Mouse (Mus musculus): ENCODE measurements around the gene Sptlc2. TPM values are rescaled to one million over a fixed set of nuclear protein-coding genes. Genes with fewer than 3 reads are reported as not detected.

Sptlc2 gene
- polyA plus RNA-seq, 1 experiment, result 44.7 TPM

DNA sequence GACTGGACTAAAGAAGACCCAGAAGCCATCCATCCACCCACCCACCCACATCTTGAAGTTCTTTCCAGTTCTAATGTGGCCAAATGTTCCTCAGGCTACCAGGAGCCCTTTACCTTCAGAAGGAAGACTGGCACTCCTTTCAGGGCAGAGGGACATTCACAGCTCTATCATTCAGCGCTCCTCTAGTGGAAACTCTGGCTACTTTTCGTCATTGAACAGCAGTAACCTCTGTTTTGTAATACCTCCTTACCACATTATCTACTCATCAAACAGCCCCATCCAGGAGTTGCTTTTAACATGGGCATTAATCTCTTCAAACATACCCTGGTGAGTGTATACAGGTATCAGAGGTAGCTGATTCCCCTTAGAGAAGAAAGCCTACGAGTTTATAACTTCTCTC lies 3.1 kb downstream of the Sptlc2 start:
- no peak for TF ChIP-seq FOSL1 (IDR thresholded peaks at IDR 0.05; ENCODE audit: insufficient read depth, low read length, poor library complexity, severe bottlenecking)
- TF ChIP-seq CTCF (IDR thresholded peaks at IDR 0.05; ENCODE audit: control insufficient read depth, insufficient read depth, insufficient read length), result no peak
- no peak for TF ChIP-seq MYOG (IDR thresholded peaks at IDR 0.05; ENCODE audit: control insufficient read depth, extremely low read depth, insufficient read length)
- TF ChIP-seq CEBPB (IDR thresholded peaks at IDR 0.05; ENCODE audit: low read depth), result no peak
- TF ChIP-seq MYOD1 (IDR thresholded peaks at IDR 0.05; ENCODE audit: control insufficient read depth, insufficient read length, low read depth), result no peak
- no peak for TF ChIP-seq MAX (IDR thresholded peaks at IDR 0.05)
- no peak for TF ChIP-seq USF1 (IDR thresholded peaks at IDR 0.05; ENCODE audit: low read depth)
- H3K79me3 ChIP-seq (ENCODE audit: low read depth), result peaks cover 63% of the 10 kb centered on the region
- no peaks in the 10 kb centered on the region for H3K27me3 ChIP-seq (ENCODE audit: control insufficient read depth, insufficient read depth, insufficient read length)
- H3K79me2 ChIP-seq (ENCODE audit: control insufficient read depth, insufficient read depth), result peaks cover 77% of the 10 kb centered on the region
- no peak overlapping the region for H3K4me3 ChIP-seq (ENCODE audit: insufficient read depth, poor library complexity, severe bottlenecking)
- no peaks in the 10 kb centered on the region for H3K36me3 ChIP-seq (ENCODE audit: control insufficient read depth, insufficient read depth)
- no peak overlapping the region for H3ac ChIP-seq (ENCODE audit: control insufficient read depth, insufficient read length, low read depth)

DNA sequence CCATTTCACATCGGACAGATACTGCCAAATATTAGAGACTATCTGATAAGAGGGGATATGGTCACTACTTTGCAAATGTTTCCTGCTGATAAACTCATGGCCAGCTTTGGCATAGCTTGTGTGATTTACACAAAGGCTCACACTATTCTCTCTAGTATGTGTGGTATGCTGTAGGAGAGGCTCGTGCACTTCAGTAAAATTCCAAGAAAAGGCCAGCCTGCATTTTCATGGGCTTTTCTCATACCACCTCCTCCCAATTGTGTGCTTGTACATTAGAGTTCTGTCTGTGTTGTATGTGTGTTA lies 6.8 kb downstream of the Sptlc2 start:
- peaks cover 75% of the 10 kb centered on the region for H3K79me3 ChIP-seq (ENCODE audit: low read depth)
- no peak overlapping the region for H3ac ChIP-seq (ENCODE audit: control insufficient read depth, insufficient read length, low read depth)
- H3K27me3 ChIP-seq (ENCODE audit: control insufficient read depth, insufficient read depth, insufficient read length), result no peaks in the 10 kb centered on the region
- no peak for TF ChIP-seq CTCF (IDR thresholded peaks at IDR 0.05; ENCODE audit: control insufficient read depth, insufficient read depth, insufficient read length)
- TF ChIP-seq MYOG (IDR thresholded peaks at IDR 0.05; ENCODE audit: control insufficient read depth, extremely low read depth, insufficient read length), result no peak
- TF ChIP-seq CEBPB (IDR thresholded peaks at IDR 0.05; ENCODE audit: low read depth), result no peak
- TF ChIP-seq USF1 (IDR thresholded peaks at IDR 0.05; ENCODE audit: low read depth), result no peak
- peaks cover 98% of the 10 kb centered on the region for H3K79me2 ChIP-seq (ENCODE audit: control insufficient read depth, insufficient read depth)
- no peak overlapping the region for H3K4me3 ChIP-seq (ENCODE audit: insufficient read depth, poor library complexity, severe bottlenecking)
- H3K36me3 ChIP-seq (ENCODE audit: control insufficient read depth, insufficient read depth), result no peaks in the 10 kb centered on the region

DNA sequence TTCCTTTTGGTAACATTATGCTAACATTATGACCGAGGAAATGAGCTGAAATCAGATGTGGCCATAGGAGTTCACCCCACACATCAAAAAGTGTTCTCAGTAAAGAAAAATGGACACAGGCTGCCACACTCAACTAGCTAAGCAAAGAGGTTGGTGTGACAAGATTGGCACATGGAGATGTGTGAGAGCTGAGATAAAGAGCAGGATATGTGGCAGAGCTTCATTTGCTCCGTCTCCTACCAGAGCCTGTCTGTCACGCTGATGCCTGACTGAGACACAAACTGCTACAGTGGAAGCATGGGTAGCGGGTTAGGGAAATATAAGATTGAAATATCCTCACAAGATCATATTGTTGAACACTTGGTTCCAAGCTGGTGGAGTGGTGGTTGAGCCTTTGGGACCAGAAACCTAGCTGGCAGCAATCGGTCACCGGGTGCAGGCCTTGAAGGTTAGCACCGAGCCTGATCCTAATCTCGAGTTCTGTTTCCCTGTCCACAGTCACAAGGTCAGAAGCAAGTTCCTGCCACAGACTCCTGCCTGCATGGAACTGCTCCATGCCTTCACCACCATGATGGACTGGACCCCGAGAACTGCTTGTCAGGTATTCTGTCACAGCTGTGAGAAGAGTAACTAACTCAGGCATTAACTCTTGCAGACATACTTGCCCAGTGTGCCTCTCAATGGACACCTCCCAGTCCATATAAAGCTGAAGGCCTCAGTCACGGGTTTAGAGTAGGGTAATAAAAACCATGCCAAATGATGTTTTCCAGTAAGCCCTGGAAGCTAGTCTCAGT lies 7.4 kb downstream of the Sptlc2 start:
- Histone ChIP-seq H3K79me3 (ENCODE audit: low read depth) (peaks cover 74% of the 10 kb centered on the region), H3K79me2 (ENCODE audit: control insufficient read depth, insufficient read depth) (peaks cover 98% of the 10 kb centered on the region), H3K27me3 (ENCODE audit: control insufficient read depth, insufficient read depth, insufficient read length) (no peaks in the 10 kb centered on the region), H3K36me3 (ENCODE audit: control insufficient read depth, insufficient read depth) (no peaks in the 10 kb centered on the region), H3ac (ENCODE audit: control insufficient read depth, insufficient read length, low read depth) (no peak overlapping the region), H3K4me3 (ENCODE audit: insufficient read depth, poor library complexity, severe bottlenecking) (no peak overlapping the region)
- TF ChIP-seq MYOG (IDR thresholded peaks at IDR 0.05; ENCODE audit: control insufficient read depth, extremely low read depth, insufficient read length) (no peak), FOSL1 (IDR thresholded peaks at IDR 0.05; ENCODE audit: insufficient read depth, low read length, poor library complexity, severe bottlenecking) (no peak), CTCF (IDR thresholded peaks at IDR 0.05; ENCODE audit: control insufficient read depth, insufficient read depth, insufficient read length) (no peak), MAX (IDR thresholded peaks at IDR 0.05) (no peak), CEBPB (IDR thresholded peaks at IDR 0.05; ENCODE audit: low read depth) (no peak), MYOD1 (IDR thresholded peaks at IDR 0.05; ENCODE audit: control insufficient read depth, insufficient read length, low read depth) (no peak), USF1 (IDR thresholded peaks at IDR 0.05; ENCODE audit: low read depth) (no peak)

DNA sequence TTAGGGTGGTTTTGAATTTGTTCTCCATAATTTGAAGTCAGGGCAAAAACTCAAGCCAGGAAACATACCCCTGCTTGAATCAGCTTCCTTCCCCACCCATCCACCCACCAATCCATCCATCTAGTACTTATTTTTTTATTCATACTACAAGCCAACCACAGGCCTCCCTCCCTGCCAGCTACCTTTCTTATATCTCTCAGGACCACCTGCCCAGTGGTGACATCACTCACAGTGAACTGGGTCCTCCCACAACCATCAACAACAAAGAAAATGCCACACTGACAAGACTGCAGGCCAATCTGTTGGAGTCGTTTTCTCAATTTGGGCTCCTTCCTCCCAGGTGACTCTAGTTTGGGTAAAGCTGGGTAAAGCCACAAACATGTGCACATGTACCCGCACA lies 8.7 kb downstream of the Sptlc2 start:
- Histone ChIP-seq H3K36me3 (ENCODE audit: control insufficient read depth, insufficient read depth) (no peaks in the 10 kb centered on the region), H3ac (ENCODE audit: control insufficient read depth, insufficient read length, low read depth) (no peak overlapping the region), H3K27me3 (ENCODE audit: control insufficient read depth, insufficient read depth, insufficient read length) (no peaks in the 10 kb centered on the region), H3K79me2 (ENCODE audit: control insufficient read depth, insufficient read depth) (peaks cover 98% of the 10 kb centered on the region), H3K4me3 (ENCODE audit: insufficient read depth, poor library complexity, severe bottlenecking) (no peak overlapping the region), H3K79me3 (ENCODE audit: low read depth) (peaks cover 67% of the 10 kb centered on the region)
- TF ChIP-seq MYOD1 (IDR thresholded peaks at IDR 0.05; ENCODE audit: control insufficient read depth, insufficient read length, low read depth), result no peak

DNA sequence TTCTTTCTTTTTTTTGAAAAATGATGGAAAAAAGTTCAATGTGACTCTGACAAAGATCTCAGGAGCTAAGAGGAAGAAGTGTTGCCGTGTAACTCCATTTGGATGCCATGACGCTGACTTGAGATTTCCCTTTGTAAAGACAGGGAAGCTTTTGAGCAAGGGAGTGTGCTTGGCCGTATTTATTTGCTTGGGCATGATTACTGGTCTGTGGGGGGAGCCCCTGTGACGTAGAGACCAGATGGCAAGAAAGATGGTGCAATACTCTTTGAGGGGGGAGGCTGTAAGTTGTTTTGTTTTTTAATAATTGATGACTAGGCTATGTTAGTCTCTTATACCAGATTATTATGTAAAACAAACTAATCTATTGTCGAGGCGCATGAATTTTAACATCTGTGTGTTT lies 14.0 kb downstream of the Sptlc2 start:
- Histone ChIP-seq H3K27me3 (ENCODE audit: control insufficient read depth, insufficient read depth, insufficient read length) (no peaks in the 10 kb centered on the region), H3K36me3 (ENCODE audit: control insufficient read depth, insufficient read depth) (no peaks in the 10 kb centered on the region), H3ac (ENCODE audit: control insufficient read depth, insufficient read length, low read depth) (no peak overlapping the region), H3K79me2 (ENCODE audit: control insufficient read depth, insufficient read depth) (peaks cover 92% of the 10 kb centered on the region), H3K4me3 (ENCODE audit: insufficient read depth, poor library complexity, severe bottlenecking) (no peak overlapping the region), H3K79me3 (ENCODE audit: low read depth) (peaks cover 42% of the 10 kb centered on the region)
- TF ChIP-seq CEBPB (IDR thresholded peaks at IDR 0.05; ENCODE audit: low read depth) (no peak), MYOD1 (IDR thresholded peaks at IDR 0.05; ENCODE audit: control insufficient read depth, insufficient read length, low read depth) (no peak), CTCF (IDR thresholded peaks at IDR 0.05; ENCODE audit: control insufficient read depth, insufficient read depth, insufficient read length) (no peak), USF1 (IDR thresholded peaks at IDR 0.05; ENCODE audit: low read depth) (no peak), MYOG (IDR thresholded peaks at IDR 0.05; ENCODE audit: control insufficient read depth, extremely low read depth, insufficient read length) (no peak), MAX (IDR thresholded peaks at IDR 0.05) (no peak), FOSL1 (IDR thresholded peaks at IDR 0.05; ENCODE audit: insufficient read depth, low read length, poor library complexity, severe bottlenecking) (no peak)

DNA sequence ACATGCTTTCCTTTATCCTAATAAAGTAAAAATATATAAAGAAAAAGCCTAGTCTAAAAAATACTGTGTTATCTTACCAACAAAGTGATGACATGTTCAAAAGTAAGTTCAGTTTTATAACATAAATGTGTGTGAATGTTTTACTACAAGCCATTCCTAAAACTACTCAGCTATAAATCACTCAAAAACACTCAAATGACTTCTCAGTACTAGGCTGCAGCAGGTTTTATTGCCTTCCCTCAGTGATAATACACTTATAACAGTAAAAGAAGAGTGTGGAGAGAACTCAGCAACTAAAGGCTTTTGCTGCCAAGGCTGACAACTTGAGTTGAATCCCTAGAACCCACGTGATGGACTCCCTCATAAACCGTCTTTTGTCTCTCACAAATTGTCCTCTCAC lies 18.8 kb downstream of the Sptlc2 start:
- no peak overlapping the region for H3K4me3 ChIP-seq (ENCODE audit: insufficient read depth, poor library complexity, severe bottlenecking)
- peaks cover 42% of the 10 kb centered on the region for H3K36me3 ChIP-seq (ENCODE audit: control insufficient read depth, insufficient read depth)

More for the DNA sequence above, 18.8 kb downstream of the Sptlc2 start:
- TF ChIP-seq USF1 (IDR thresholded peaks at IDR 0.05; ENCODE audit: low read depth) (no peak), CTCF (IDR thresholded peaks at IDR 0.05; ENCODE audit: control insufficient read depth, insufficient read depth, insufficient read length) (no peak), MYOD1 (IDR thresholded peaks at IDR 0.05; ENCODE audit: control insufficient read depth, insufficient read length, low read depth) (no peak), MYOG (IDR thresholded peaks at IDR 0.05; ENCODE audit: control insufficient read depth, extremely low read depth, insufficient read length) (no peak), MAX (IDR thresholded peaks at IDR 0.05) (no peak), CEBPB (IDR thresholded peaks at IDR 0.05; ENCODE audit: low read depth) (no peak), FOSL1 (IDR thresholded peaks at IDR 0.05; ENCODE audit: insufficient read depth, low read length, poor library complexity, severe bottlenecking) (no peak)
- H3K79me2 ChIP-seq (ENCODE audit: control insufficient read depth, insufficient read depth), result peaks cover 45% of the 10 kb centered on the region
- H3ac ChIP-seq (ENCODE audit: control insufficient read depth, insufficient read length, low read depth), result no peak overlapping the region
- no peaks in the 10 kb centered on the region for H3K27me3 ChIP-seq (ENCODE audit: control insufficient read depth, insufficient read depth, insufficient read length)
- H3K79me3 ChIP-seq (ENCODE audit: low read depth), result peaks cover 19% of the 10 kb centered on the region
